Mouse (Mus musculus) kidney, adult 2 months (tissue): ENCODE results near the gene Rpl6. TPM values are rescaled to one million over a fixed set of nuclear protein-coding genes. Genes with fewer than 3 reads are reported as not detected.

ENCODE experiments used
- DNase-seq: peaks from one replicate; pipeline ENCODE4 v3.0.0; 2021
- H3K27ac ChIP-seq: fragments of 200-500 bp; 2 replicates; pipeline ENCODE4 v1.5.1; 2012; ENCODE audit warnings: low read depth, low read length, control low read depth, inconsistent platforms; ENCODE audit not compliant: insufficient read depth
- H3K27me3 ChIP-seq: fragments of 200-500 bp; replicated peaks from 2 replicates; pipeline ENCODE4 v1.6.1; 2012; ENCODE audit warnings: mild to moderate bottlenecking, moderate library complexity, low read length, inconsistent platforms; ENCODE audit not compliant: control insufficient read depth, insufficient read depth
- H3K36me3 ChIP-seq: fragments of 200-500 bp; 2 replicates; pipeline ENCODE4 v1.6.1; 2012; ENCODE audit warnings: mild to moderate bottlenecking, moderate library complexity, low read length, inconsistent platforms; ENCODE audit not compliant: control insufficient read depth, insufficient read depth
- H3K4me1 ChIP-seq: fragments of 200-500 bp; 2 replicates; pipeline ENCODE4 v1.6.1; 2011; ENCODE audit warnings: low read length; ENCODE audit not compliant: control insufficient read depth, insufficient read depth
- H3K4me3 ChIP-seq: fragments of 200-500 bp; 2 replicates; pipeline ENCODE4 v1.5.1; 2011; ENCODE audit warnings: mild to moderate bottlenecking, low read depth, low read length, control low read depth; ENCODE audit not compliant: insufficient read depth
- CTCF ChIP-seq: fragments of 200-500 bp; conservative IDR thresholded peaks from 2 replicates; pipeline ENCODE4 v1.5.1; 2011; ENCODE audit warnings: low read depth, mild to moderate bottlenecking, control low read depth, low read length, moderate library complexity, mixed read lengths; ENCODE audit not compliant: insufficient read depth, insufficient read length
- POLR2A ChIP-seq: fragments of 200-500 bp; IDR thresholded peaks from one replicate; pipeline ENCODE4 v1.6.1; 2011; ENCODE audit warnings: low read depth, low read length, control low read depth
- WGBS: fragments of 180-500 bp; shearing (Covaris S2); methylation state at CpG from one replicate; pipeline ENCODE4 v1.1.7; 2018; 5-methylcytosine and 5-hydroxymethylcytosine counted together
- polyA plus RNA-seq: library from polyadenylated mRNA; depleted of rRNA; stranded (reverse); fragments of >200 nt; gene quantifications from 2 replicates; pipeline ENCODE4 v1.2.3, GENCODE M21; 2012

Gene Rpl6
- polyA plus RNA-seq, 1 experiment = 281 TPM

GRCm38 (mm10) chr5:121236171-121236570, 31.9 kb downstream of the Rpl6 start:
- Histone ChIP-seq H3K27me3 (no peaks in the 10 kb centered on the region), H3K4me3 (no peak overlapping the region), H3K27ac (no peak overlapping the region), H3K4me1 (no peaks in the 10 kb centered on the region; the same call in 1 of the 2 replicates), H3K36me3 (no peaks in the 10 kb centered on the region)
- no peak for TF ChIP-seq POLR2A
- no peak for TF ChIP-seq CTCF
- no peak for DNase-seq
- WGBS = 66% methylated on average over 5 of the region's 5 CpGs

GRCm38 (mm10) chr5:121238208-121238607, 33.9 kb downstream of the Rpl6 start:
- H3K4me1 ChIP-seq = no peaks in the 10 kb centered on the region; the same call in 1 of the 2 replicates
- no peaks in the 10 kb centered on the region for H3K27me3 ChIP-seq
- 70% methylated on average over 2 of the region's 2 CpGs for WGBS
- no peak for TF ChIP-seq POLR2A
- no peak for TF ChIP-seq CTCF
- H3K4me3 ChIP-seq = no peak overlapping the region
- no peaks in the 10 kb centered on the region for H3K36me3 ChIP-seq
- no peak overlapping the region for H3K27ac ChIP-seq
- no peak for DNase-seq

DNA sequence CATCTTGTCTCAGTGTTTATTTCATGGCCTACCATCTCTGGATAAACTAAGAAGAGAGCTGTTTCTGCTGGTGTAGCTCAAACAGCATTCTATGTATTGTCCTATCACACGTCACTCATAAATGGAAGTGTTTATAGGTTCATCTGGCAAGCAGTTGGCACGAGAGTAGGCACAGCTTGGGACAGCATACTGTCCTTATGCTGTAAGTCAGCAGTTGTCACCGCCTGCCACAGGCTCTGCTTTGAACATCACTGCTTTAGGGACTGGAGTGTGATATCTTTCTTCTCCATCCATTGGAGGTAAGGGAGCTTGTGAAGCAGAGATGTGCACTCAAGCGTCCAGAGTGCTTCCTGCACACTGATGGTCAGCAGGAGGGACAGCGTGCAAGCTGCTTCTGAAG, 35.6 kb downstream of the Rpl6 start:
- H3K27me3 ChIP-seq = no peaks in the 10 kb centered on the region
- no peak overlapping the region for H3K27ac ChIP-seq
- TF ChIP-seq POLR2A (no peak), CTCF (no peak)
- WGBS = 64% methylated on average over 5 of the region's 5 CpGs
- no peaks in the 10 kb centered on the region; the same call in 1 of the 2 replicates for H3K4me1 ChIP-seq
- no peaks in the 10 kb centered on the region for H3K36me3 ChIP-seq
- no peak for DNase-seq
- H3K4me3 ChIP-seq = no peak overlapping the region

DNA sequence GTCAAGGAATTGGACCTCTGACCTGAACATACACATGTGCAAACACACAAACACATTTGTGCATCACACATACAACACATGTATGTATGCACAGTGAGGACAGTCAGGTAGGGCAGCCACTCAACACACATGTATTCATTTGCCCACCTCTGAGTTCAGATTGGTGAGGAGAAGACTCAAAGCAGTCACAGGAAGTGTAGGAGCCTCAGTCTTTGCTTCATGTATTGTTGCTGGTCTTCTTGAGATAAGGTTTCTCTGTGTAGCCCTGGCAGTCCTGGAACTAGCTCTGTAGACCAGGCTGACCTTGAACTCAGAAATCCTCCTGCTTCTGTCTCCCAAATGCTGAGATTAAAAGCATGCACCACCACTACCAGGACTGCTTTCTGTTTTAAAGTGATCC, 36.9 kb downstream of the Rpl6 start:
- TF ChIP-seq POLR2A = no peak
- TF ChIP-seq CTCF = no peak
- Histone ChIP-seq H3K4me3 (no peak overlapping the region), H3K4me1 (no peaks in the 10 kb centered on the region; the same call in 1 of the 2 replicates), H3K27me3 (no peaks in the 10 kb centered on the region), H3K27ac (no peak overlapping the region), H3K36me3 (no peaks in the 10 kb centered on the region)
- no peak for DNase-seq

DNA sequence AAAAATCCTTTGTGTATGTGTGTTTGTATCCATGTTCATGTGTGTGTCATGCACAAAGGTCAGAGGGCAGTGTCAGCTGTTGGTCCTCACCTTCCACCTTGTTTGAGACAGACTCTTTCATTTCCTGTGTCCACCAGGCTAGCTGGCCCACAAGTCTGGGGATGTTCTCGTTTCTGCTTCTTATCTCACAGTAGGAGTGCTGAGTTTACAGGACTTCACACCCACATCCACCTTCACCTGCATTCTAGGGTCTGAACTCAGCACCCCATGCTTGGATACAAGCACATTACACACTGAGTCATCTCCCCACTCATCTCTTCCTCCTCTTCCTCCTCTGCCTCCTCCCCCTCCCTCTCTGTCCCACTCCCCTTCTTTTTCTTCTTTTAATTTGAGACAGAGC, 38.0 kb downstream of the Rpl6 start:
- H3K4me1 ChIP-seq = no peaks in the 10 kb centered on the region
- H3K27ac ChIP-seq = no peak overlapping the region
- DNase-seq = no peak
- H3K27me3 ChIP-seq = no peaks in the 10 kb centered on the region
- no peak overlapping the region for H3K4me3 ChIP-seq
- no peaks in the 10 kb centered on the region for H3K36me3 ChIP-seq
- TF ChIP-seq CTCF = no peak
- TF ChIP-seq POLR2A = no peak
- WGBS = 55% methylated on average over 1 of the region's 1 CpGs

- Histone ChIP-seq H3K27ac (no peak overlapping the region), H3K36me3 (no peaks in the 10 kb centered on the region), H3K4me3 (no peak overlapping the region), H3K27me3 (no peaks in the 10 kb centered on the region), H3K4me1 (no peaks in the 10 kb centered on the region)
- 88% methylated on average over 1 of the region's 1 CpGs for WGBS
- TF ChIP-seq CTCF (no peak), POLR2A (no peak)
- no peak for DNase-seq
Measured at GRCm38 (mm10) chr5:121242701-121243100, 38.4 kb downstream of the Rpl6 start.

DNA sequence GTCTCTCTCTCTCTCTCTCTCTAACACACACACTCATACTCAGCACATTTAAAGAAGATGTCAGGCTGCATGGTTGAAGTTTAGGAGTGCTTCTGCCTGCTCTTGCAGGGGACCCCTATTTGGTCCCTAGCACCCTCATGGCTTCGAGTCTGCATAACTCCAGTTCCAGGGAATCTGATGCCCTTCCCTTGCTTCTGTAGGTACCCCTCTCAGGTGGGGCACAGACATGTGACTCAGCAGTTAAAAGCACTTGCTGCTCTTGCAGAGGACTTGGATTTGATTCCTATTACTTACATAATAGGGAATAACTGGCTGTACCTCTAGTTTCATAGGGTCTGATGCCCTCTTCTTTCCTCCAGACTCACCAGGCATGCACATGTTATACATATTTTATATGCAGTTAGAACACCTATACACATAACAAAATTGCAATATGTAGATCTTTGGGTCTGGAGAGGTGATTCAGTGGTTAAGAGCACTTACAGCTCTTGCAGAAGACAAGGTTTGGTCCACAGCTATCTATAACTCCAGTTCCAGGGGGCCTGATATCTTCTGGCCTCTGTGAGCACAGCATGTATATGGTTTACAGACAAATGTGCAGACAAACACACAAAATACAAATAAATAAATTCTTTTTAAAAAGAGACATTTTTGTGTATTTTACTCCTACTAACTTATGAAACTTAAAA, 39.5 kb downstream of the Rpl6 start:
- 82% methylated on average over 1 of the region's 1 CpGs for whole genome bisulfite sequencing
- no peaks in the 10 kb centered on the region for H3K4me1 ChIP-seq
- TF ChIP-seq POLR2A (no peak), CTCF (no peak)
- H3K27ac ChIP-seq = no peak overlapping the region
- H3K36me3 ChIP-seq = no peaks in the 10 kb centered on the region
- DNase-seq = no peak
- no peak overlapping the region for H3K4me3 ChIP-seq
- H3K27me3 ChIP-seq = no peaks in the 10 kb centered on the region
